Mouse (Mus musculus): Measurements from ENCODE around the gene Sema6c.
"Not testable (repeated sequence)": the region's sequence is repeated elsewhere in the genome, so short reads cannot be mapped to it uniquely, and the experiment has no call there.

Sema6c gene

GRCm38 (mm10) chr3:95186888-95187287 is 26.6 kb downstream of the Sema6c start:
- DNase-seq, result no peak

GRCm38 (mm10) chr3:95194721-95195135 is 34.5 kb downstream of the Sema6c start:
- DNase-seq, result no peak

- DNase-seq, result no peak
Observed at GRCm38 (mm10) chr3:95195772-95196171, 35.5 kb downstream of the Sema6c start.

GRCm38 (mm10) chr3:95199101-95199500 is 38.8 kb downstream of the Sema6c start:
- DNase-seq, result no peak

GRCm38 (mm10) chr3:95200132-95200531 is 39.9 kb downstream of the Sema6c start:
- no peak for DNase-seq

- no peak for DNase-seq
Observed at GRCm38 (mm10) chr3:95200562-95200961, 40.3 kb downstream of the Sema6c start.

- no peak for DNase-seq
Observed at GRCm38 (mm10) chr3:95203880-95204279, 43.6 kb downstream of the Sema6c start.

- no peak for DNase-seq
Observed at GRCm38 (mm10) chr3:95208286-95208685, 48.0 kb downstream of the Sema6c start.

- DNase-seq, result peak; percentile 38 to 62
Observed at GRCm38 (mm10) chr3:95210585-95210984, 50.3 kb downstream of the Sema6c start.

- not testable (repeated sequence) for DNase-seq
Observed at GRCm38 (mm10) chr3:95212889-95213608, 52.8 kb downstream of the Sema6c start.

- DNase-seq, result no peak
Observed at GRCm38 (mm10) chr3:95213609-95213975, 53.3 kb downstream of the Sema6c start.

GRCm38 (mm10) chr3:95216655-95217254 is 56.5 kb downstream of the Sema6c start:
- DNase-seq, result no peak

- DNase-seq, result peak; percentile 96 to 97
Observed at GRCm38 (mm10) chr3:95217255-95218134, 57.2 kb downstream of the Sema6c start, which contains the start of gene Gabpb2. Gene Gabpb2, minus strand, starts transcription at chr3:95217916.

- DNase-seq, result peak in 1 of 2 experiments; percentile 33
Observed at GRCm38 (mm10) chr3:95218466-95219137, 58.3 kb downstream of the Sema6c start.

GRCm38 (mm10) chr3:95223041-95223440 is 62.8 kb downstream of the Sema6c start:
- DNase-seq, result no peak
